Mouse (Mus musculus): Measurements from ENCODE around the gene Gm14124. TPM values are rescaled to one million over a fixed set of nuclear protein-coding genes. Genes with fewer than 3 reads are reported as not detected.

Gm14124 gene
- polyA plus RNA-seq, 2 experiments = not detected

DNA sequence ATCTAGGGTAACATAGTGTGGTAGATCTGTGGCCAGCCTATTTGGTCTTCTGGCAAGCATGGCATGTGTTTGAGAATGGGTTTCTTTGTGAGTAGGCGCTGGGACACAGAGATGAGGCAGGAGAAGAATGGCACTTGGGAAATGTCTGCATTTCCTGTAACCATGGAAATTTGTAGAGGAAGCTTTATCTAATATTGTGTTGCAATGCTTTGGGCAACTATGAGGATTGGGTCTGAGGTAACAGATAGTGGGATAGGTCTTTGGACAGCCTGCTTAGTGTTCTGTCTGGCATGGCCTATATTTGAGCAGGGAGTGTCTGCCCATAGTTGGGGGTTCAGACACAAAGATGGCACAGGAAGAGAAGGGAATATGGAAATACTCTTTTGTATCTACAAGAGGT, 61.7 kb downstream of the Gm14124 start:
- Histone ChIP-seq H3K36me3 (replicated peaks; ENCODE audit: control insufficient read depth, insufficient read depth, low read depth) (peaks cover 1% of the 10 kb centered on the region), H3K9me3 (ENCODE audit: control insufficient read depth, low read length) (no peaks in the 10 kb centered on the region), H3K4me2 (ENCODE audit: low read depth) (no peak overlapping the region), H3K4me1 (replicated peaks; ENCODE audit: control insufficient read depth in 2 of 2, insufficient read depth in 2 of 2, low read length in 1 of 2) (no peaks in the 10 kb centered on the region), H3K4me3 (ENCODE audit: insufficient read depth in 1 of 2, low read depth in 2 of 2, low read length in 2 of 2) (no peak overlapping the region), H3K9ac (replicated peaks) (no peak overlapping the region), H3K27me3 (ENCODE audit: control insufficient read depth, insufficient read depth, low read length) (no peaks in the 10 kb centered on the region), H3K27ac (no peak overlapping the region)
- DNase-seq (ENCODE audit: low read depth in 3 of 3, low spot score in 3 of 3) = no peak
- TF ChIP-seq CTCF (IDR thresholded peaks at IDR 0.05; ENCODE audit: low read depth) (no peak), EP300 (IDR thresholded peaks at IDR 0.05; ENCODE audit: low read depth) (no peak)
- 72% methylated on average over 1 of the region's 1 CpGs for WGBS (ENCODE audit: insufficient replicate concordance)
- ATAC-seq (ENCODE audit: insufficient read depth) = no peak

Other genes starting within 250 kb of the Gm14124 start
- 0.48 and 0.81 TPM in 2 replicates for gene Zfp120, start 120.8 kb upstream of the Gm14124 start, polyA plus RNA-seq (2012; rRNA removed)
- 2.8 and 4.3 TPM in 2 replicates for gene Zfp120, start 120.8 kb upstream of the Gm14124 start, polyA plus RNA-seq (2014; fragmentation: Nextera tagmentation; extraction: Ambion mirVana)
- gene Gm10770, start 77.8 kb upstream of the Gm14124 start, polyA plus RNA-seq (2012; rRNA removed) = not detected in 2 replicates
- gene Gm10770, start 77.8 kb upstream of the Gm14124 start, polyA plus RNA-seq (2014; fragmentation: Nextera tagmentation; extraction: Ambion mirVana) = not detected in 2 replicates
- gene Gm14139, start 75.8 kb upstream of the Gm14124 start, polyA plus RNA-seq (2012; rRNA removed) = 0.04 TPM in 1 of 2 replicates, not detected in the other
- gene Gm14139, start 75.8 kb upstream of the Gm14124 start, polyA plus RNA-seq (2014; fragmentation: Nextera tagmentation; extraction: Ambion mirVana) = 0.08 TPM in 1 of 2 replicates, not detected in the other
- gene Zfp937, start 39.4 kb upstream of the Gm14124 start, polyA plus RNA-seq (2012; rRNA removed) = 0.15 and 0.23 TPM in 2 replicates
- 0.72 and 0.75 TPM in 2 replicates for gene Zfp937, start 39.4 kb upstream of the Gm14124 start, polyA plus RNA-seq (2014; fragmentation: Nextera tagmentation; extraction: Ambion mirVana)
- gene Gm21994, start 1.9 kb upstream of the Gm14124 start, polyA plus RNA-seq (2012; rRNA removed) = 0.23 and 0.49 TPM in 2 replicates
- 0.29 and 0.71 TPM in 2 replicates for gene Gm21994, start 1.9 kb upstream of the Gm14124 start, polyA plus RNA-seq (2014; fragmentation: Nextera tagmentation; extraction: Ambion mirVana)
- gene Gm10130, start 66.2 kb downstream of the Gm14124 start, polyA plus RNA-seq (2012; rRNA removed) = not detected in 2 replicates
- 0.57 TPM in 1 of 2 replicates, not detected in the other for gene Gm10130, start 66.2 kb downstream of the Gm14124 start, polyA plus RNA-seq (2014; fragmentation: Nextera tagmentation; extraction: Ambion mirVana)
- gene 3300002I08Rik, start 105.2 kb downstream of the Gm14124 start, polyA plus RNA-seq (2012; rRNA removed) = 0.25 and 0.40 TPM in 2 replicates
- 0.74 and 1.6 TPM in 2 replicates for gene 3300002I08Rik, start 105.2 kb downstream of the Gm14124 start, polyA plus RNA-seq (2014; fragmentation: Nextera tagmentation; extraction: Ambion mirVana)
- gene Zfp442, start 194.0 kb downstream of the Gm14124 start, polyA plus RNA-seq (2012; rRNA removed) = 0.12 and 0.19 TPM in 2 replicates
- gene Zfp442, start 194.0 kb downstream of the Gm14124 start, polyA plus RNA-seq (2014; fragmentation: Nextera tagmentation; extraction: Ambion mirVana) = 0.42 and 0.68 TPM in 2 replicates
- gene Zfp345, start 227.6 kb downstream of the Gm14124 start, polyA plus RNA-seq (2012; rRNA removed) = 0.01 TPM in 1 of 2 replicates, not detected in the other
- 0.06 TPM in 1 of 2 replicates, not detected in the other for gene Zfp345, start 227.6 kb downstream of the Gm14124 start, polyA plus RNA-seq (2014; fragmentation: Nextera tagmentation; extraction: Ambion mirVana)